Mouse (Mus musculus): ENCODE measurements around the gene Rpsa.
A peak's percentile ranks its signal among the peaks of the same experiment; 100 is the strongest.
"Not testable (repeated sequence)": the region's sequence is repeated elsewhere in the genome, so short reads cannot be mapped to it uniquely, and the experiment has no call there.

The Rpsa gene

DNA sequence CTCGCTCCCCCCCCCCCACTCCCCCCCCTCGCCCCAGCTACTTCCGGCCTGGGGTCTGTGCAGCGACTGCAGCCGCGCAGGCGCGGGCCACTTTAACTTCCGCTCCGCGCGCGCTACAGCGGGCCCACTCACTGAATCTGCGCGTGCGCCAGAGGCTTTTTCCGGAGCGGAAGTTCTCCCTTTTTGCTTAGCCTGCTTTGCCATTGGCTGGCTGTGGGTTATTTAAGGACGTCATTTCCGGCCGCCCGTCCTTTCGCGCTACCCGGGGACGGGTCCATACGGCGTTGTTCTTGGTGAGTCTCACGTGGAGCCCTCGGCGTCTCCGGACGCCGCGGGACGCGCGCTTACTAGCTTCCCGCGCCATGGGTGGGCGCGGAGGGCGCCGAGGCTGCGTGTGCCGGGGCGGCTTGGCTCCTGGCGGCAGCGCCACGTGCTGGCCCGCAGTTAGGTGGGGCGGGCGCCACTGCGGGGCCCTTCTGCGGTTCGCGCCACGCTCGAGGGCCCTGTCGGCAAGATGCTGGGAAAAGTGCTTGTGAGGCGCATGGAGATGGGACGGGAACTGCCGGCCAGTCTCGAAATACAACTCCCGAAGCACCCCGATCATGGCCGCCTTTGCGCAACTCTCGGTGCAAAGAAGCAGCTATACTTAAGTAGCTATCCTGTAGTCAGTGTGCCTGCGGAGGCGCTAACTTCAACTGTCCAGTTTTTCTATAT lies at the start of gene Rpsa:
TSS of gene Rpsa (plus strand) at position 152 of the 714 bp plus-strand sequence.
- peak; percentile 97 for DNase-seq

DNA sequence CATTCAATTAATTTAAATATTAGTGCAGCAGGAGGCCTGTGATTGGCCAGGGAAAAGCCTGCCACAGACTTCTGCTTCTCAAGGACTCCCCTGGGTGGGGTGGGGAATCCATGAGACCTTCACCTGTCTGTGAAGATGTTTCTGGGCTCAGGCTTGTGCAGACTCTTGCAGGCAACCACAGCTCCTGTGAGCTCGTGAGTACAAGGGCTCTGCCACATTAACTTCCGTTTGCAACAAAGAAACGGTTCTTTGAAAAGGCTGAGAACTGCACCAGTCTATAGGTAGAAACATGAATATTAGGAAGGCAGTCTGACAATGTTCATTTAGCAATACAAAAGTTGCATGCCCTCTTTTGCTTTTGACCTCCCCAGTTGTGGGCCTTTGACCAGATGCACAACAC lies 49.2 kb upstream of the Rpsa start:
- DNase-seq: no peak

DNA sequence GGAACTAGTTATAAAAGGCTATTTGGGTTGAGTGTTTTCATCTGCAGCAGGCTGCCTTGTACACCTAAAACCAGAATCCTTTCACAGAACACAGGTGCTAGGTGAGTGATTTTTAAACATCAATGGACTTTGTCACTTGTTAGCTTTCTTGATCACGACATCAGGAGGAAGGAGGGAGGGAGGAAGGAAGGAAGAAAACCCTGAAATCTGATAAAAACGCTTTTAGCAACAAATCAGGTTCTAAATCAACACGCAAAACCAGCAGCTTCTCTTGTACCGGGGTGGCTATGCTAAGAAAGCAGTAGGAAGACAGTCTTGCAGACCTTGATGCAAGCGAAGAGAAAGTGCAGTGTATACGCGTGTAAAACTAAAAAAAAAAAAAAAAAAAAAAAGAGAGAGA lies 47.6 kb upstream of the Rpsa start:
- DNase-seq: no peak

DNA sequence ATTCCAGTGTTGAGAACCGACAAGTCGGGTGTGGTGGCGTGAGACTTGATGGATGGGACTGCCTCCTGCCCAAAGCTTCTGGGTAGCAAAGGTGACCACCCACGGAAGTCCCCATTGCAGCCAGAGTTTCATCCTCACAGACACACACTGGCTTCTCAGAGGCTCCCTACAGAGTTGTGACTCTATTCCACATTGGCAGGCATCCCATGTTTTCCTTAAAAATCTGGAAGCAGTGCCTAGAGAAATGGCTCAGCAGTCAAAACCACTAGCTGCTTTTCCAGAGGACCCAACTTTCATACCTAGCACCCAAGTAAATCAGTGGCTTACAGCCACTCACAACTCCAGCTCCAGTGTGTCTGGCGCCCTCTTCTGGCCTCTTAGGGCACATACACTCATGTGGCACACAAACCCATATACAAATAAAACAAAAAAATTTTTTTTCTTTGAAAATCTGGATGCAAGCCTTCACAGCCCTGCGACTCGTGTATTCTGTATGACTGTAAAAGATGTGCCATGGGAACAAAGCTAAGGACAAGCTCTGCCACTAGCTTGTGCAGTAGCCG lies 46.9 kb upstream of the Rpsa start:
- no peak for DNase-seq

DNA sequence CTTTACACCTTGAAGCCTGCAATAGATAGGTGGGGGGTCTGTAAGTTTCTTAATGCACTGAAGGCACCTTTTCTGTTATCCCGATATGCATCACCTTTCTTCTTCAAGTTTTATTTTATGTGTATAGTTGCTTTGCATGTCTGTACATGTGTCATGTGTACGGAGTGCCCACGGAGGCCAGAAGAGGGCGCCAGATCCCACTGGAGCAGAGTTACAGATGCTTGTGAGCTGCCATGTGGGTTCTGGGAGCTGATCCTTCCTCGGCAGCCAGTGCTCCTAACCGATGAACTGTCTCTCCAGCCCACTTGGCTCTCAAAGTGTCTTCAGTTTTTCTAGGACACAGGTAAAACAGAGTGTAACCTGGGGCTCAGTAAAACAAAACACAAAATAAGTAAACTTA lies 46.2 kb upstream of the Rpsa start:
- no peak for DNase-seq

DNA sequence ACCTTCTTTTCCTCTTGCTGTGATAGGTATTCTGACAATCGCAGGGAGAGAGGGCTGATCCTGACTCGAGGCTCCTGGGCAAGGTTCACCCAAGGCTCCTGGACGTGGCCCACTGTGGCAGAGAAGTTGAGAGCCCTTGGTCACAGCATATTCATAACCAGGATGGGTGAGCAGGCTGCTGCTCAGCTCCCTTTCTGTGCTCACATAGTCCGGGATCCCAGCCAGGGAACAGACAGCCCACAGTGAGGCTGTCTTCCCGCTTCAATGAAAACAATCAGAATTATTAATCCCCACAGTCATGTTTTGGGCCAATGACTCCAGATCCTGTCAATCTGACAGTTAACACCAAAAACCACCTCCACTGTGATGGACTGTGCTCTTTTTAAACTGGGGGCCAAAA lies 45.5 kb upstream of the Rpsa start:
- no peak for DNase-seq

DNA sequence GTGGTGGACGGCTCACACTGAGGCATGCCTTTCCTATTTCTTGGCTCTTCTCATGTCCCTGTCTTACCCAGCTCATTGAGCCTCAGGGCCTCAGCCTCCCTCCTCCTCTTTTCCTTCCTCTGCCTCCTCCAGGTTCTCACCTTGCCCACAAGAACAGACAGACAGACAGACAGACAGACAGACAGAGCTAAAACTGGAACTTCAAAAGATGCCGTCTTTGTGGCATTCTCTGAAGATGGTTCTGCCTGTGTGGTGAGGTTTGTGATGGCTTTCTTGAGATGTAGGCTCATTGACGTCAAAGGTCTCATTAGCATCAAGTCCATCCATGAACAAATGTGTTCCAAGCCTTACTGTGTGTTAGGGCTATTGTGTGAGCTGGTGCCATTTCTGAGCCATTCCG lies 44.8 kb upstream of the Rpsa start:
- DNase-seq: no peak

DNA sequence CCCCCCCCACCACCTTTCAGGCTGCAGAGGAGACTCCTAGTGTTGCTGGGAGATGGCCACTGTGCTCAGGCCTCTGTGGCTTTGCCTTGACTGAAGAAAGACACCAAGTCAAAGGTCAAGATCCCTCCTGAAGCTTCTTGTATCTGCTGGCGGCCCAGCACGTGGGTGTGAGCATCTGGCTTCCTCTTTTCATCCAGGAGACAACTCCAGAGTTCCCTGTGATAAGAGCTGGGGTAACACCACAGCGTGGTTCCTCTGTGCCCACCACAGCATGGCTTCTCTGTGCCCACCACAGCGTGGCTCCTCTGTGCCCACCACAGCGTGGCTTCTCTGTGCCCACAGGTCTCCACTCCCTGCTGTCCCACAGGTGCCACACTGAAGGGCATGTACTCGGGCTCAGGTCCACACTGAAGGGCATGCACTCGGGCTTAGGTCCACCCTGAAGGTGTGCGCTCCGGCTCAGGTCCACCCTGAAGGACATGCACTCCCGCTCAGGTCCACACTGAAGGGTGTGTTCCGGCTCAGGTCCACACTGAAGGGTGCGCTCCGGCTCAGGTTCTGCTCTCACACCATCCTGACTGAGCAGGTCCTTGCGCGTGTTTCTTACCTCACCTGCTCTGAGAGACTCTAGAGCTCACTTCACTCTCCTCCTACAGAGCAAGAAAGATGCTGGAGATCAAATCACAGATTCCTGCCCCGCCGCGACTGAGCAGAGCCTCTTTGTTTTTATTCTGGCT lies 44.2 kb upstream of the Rpsa start:
- no peak for DNase-seq

DNA sequence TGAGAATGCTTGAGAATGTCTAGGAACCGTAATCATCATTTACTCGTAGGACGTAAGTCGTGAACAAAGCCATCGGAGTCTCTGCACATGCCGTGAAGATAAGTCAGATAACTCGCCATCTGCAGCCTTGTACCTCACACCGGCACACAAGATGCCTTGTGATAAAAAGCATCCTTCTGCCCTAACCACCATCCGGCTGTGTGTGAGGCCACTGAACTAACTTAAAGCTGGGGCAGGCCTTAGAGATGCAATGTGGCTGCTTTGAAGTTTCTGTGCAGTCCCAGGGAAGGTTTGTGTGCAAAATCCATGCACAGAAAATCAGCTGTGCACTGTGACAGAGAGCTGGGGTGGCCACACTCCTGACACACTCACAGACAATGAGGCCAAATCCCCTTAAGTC lies 43.1 kb upstream of the Rpsa start:
- DNase-seq: no peak

DNA sequence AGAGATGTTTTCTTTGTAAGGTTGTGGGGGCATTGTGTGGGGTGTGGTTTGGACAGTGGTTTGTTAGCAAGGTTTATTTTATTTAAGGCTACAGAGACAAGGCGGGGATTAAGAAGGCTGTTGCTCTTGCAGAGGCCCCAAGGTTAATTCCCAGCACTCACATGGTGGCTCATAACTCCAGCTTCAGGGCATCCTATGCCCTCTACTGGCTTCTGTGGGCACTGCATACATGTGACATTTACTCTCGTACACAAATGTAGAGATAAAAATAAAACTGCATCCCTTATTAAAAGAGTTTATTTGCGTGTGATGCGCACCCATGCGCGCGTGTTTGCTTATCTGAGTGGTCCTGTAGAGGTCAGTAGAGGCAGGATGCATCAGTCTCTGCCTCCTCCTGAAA lies 38.4 kb upstream of the Rpsa start:
- no peak for DNase-seq

DNA sequence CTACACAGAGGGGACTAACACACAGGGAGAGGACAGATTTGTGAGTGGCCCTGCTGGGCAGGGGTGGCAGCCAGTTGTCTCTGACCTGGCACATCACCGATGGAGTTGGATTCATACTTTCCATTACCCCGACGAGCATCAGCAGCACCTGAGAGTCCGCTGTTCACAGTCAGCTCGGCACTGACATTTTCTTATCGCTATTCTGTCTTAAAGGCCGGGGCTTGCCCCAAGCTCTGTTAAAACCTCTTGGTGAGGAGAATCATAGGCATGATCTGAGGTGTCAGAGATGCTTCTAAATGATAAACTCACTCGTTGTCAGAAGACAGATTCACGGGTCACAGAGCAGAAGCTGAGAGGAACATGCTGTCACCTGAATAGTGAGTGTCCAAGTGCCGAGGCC lies 36.4 kb upstream of the Rpsa start:
- no peak for DNase-seq

DNA sequence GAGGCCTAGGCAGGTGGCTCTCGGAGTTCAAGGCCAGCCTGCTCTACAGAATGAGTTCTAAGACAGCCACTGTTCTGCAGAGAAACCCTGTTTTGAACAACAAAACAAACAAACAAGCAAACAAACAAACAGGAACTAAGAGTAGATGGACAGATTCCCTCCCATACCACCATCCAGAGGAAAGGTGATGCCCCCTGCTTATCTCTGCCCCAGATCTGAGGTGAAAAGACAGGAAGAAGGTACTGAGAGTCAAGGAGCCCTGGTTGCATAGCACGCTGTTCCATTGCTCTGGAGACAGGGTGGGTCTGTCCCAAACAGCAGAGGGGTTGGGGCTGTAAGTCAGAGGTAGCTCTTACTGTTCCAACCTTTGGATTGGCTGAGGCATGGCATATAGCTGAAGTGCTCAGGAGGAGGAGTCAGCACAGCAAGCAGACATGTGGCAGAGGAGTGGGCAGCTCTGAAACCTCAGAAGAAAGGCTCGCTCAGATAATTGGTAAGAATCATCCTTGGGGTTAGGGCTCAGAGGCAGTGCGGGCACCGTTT lies 35.7 kb upstream of the Rpsa start, which contains the start of gene Ccr8:
TSS of gene Ccr8 (plus strand) at position 419 of the 543 bp plus-strand sequence.
- DNase-seq: no peak

DNA sequence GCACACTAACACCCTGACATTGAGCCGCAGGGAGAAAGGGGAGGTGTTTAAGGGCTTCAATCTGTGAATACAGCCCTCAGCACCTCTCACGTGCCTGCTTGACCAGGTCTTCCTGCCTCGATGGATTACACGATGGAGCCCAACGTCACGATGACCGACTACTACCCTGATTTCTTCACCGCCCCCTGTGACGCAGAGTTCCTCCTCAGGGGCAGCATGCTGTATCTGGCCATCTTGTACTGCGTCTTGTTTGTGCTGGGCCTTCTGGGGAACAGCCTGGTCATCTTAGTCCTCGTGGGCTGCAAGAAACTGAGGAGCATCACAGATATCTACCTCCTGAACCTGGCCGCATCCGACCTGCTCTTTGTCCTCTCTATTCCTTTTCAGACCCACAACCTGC lies 33.8 kb upstream of the Rpsa start:
- DNase-seq: no peak

DNA sequence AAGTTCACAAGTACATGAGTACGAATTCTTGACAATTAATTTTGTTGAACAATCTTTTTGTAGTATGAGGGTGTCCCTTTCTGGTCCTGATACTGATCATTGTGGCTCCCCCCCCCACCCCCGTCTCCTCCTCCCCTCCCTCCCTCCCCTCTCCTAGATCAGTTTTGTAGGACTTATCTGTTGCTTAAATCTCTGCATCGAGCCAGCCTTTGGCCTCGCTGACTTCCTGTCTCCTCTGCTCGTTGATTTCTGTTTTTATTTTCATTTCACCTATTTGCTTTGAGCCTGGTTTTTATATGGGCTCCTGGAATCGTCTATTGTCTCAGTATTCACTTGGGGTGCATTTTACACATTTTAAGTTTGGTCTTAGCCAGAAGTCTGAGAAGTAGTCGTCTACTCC lies 31.6 kb upstream of the Rpsa start:
- DNase-seq: no peak

DNA sequence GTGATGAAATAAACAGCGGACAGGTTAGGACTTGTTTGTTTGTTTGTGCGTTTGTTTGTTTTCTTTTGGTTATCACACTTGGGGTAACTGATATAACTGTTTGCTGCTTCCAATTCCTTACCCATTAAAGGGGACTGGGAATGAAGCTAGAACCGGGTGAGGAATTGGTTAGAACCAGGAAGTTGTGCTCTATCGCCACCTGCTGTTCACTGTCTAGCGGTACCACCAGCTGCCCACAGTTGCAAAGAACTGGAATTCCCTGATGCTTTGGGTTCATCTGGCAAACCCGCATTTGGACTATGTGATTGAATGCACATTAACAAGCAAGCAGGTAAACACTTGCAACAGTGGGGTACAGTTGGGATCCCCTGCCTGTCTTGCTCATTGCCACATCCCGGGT lies 28.8 kb upstream of the Rpsa start:
- DNase-seq: peak; percentile 21 to 53

DNA sequence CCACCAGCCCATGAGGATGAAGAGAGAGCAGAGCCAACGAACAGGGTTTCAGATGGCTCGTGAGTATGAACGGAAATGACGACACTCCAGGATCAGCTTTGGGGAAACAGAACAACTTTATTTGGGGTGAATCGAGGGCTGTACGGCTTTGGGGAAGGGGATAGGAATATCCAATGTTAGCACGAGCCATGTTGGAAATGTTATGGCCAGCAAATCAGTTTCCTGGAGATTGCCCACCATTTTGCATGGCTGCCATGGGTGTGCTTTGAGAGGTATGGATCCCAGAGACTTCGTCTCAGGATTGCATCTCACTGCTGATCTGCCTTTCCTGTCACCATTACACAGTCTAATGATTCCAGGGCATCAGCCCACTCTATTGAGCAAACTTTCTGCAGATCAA lies 28.2 kb upstream of the Rpsa start:
- no peak for DNase-seq

DNA sequence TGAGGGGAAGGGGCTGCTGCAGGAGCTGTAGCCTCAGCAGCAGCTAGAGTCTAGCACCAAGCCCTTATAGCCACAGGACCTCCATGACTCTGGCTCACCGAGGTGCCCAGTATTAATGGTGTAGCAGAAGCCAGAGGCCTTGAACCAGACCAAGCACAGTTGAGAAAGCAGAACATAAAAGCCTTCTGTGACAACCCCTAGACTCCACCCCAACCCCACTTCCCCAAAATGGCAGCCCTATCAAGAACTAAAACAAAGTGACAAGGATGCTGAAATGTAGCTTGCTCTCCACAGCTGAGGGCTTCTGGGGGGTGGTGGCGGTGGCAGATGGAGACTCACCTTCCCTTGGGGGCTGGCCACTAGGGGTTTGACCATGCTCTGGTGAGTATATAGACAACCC lies 26.3 kb upstream of the Rpsa start:
- no peak for DNase-seq

DNA sequence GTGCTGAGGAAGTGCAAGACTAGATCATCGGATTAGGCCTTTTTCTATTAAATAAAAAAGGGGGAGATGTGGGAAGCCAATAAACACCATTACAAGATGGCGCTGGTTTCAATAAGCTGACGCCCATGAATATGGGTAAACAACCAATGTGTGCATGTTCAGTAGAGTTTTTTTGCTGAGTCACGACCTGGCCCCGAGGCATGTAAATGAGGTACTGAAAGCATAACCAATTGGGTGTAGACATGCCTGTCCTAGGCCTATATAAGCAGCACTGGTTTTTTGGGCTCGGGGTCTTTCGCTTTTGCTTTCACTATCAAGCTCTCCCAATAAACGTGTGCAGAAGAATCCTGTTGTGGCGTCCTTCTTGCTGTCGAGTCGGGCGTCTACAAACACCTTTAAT lies 18.5 kb upstream of the Rpsa start:
- DNase-seq: not testable (repeated sequence)

DNA sequence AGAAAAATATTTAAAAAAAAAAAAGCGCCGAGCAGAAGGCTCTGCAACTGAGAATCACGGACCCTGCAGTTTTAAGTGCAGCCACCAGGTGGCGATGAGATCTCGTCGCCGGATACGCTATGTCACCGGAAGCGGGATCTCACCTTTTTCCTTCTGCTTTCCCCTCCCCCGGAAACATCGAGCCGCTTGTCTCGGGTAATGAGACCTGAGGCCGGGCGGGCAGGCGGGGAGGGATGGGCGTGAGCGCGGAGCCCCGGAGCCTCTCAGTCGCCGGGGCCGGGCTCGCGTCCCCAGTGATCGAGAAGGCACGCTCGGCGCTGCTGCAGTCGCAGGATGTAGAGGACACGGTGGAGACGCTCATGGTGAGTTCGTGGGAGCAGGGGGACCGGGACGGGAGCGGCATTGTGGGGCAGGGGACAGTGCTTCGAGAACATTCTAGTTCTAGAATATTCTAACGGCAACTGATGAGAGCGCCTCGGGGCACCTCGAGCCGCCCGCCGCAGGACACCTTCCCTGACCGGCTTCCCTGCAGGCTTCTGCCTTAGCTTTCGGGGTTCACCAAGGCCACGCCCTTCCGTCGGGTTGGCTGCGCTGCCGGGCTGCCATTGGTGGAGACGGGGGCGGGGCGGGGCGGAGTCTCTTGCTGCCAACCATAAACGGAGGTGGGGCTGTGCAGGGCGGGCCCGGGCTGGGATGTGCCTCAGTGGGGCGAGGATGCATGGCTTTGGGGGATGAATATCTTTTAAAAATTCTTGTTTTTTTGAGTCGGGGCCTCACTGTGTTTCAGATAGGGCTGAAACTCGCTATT lies 17.1 kb upstream of the Rpsa start, which contains the start of gene Slc25a38:
TSS of gene Slc25a38 (plus strand) at position 164 of the 808 bp plus-strand sequence.
- peak; percentile 94 to 96 for DNase-seq

DNA sequence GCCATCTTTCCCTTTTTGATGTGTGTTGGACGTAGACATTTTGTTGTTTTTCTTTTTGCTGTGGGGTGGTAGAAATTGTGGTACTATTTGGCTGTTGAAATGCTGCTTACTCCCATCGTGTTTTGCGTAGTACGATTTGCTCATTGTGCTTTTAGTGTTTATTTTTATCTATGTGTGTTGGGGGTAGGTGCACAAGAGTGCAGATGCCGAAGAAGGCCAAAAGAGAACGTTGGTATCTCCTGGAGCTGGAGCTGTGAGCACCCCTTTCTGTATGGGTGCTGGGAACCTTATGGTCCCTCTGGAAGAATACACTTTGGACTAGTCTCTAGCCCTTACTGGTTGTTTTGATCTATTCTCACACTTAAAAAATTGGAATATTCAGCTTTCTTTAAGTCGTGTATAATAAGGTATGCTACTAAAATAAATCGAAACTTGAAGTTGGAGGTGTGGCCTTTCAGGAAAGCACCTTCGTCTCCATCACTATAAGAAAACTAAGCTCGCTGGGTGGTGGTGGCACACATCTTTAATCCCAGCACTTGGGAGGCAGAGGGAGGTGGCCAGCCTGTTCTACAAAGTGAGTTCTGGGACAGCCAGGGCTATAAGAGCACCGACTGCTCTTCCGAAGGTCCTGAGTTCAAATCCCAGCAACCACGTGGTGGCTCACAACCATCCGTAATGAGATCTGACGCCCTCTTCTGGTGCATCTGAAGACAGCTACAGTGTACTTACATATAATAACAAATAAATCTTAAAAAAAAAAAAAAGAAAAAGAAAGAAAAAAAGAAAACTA lies 16.1 kb upstream of the Rpsa start:
- DNase-seq: no peak

DNA sequence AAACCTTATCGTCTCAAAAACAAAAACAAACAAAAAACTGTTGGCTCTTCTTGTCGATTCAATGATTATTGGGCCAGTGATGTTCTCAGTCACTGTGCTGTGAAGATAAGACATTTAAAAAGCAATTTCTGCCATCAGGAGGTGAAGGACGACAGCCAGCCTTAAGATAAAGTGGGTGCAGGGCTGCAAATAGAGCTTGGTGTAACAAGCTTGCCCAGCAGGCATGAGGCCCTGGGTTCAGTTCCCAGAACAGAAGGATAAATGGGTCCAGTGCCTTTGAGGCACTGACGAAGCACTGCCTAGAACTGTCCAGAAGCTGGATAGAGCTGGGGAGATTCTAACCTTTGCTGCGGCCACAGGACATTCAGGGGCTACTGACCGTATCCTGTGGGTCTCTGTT lies 15.0 kb upstream of the Rpsa start:
- no peak for DNase-seq

DNA sequence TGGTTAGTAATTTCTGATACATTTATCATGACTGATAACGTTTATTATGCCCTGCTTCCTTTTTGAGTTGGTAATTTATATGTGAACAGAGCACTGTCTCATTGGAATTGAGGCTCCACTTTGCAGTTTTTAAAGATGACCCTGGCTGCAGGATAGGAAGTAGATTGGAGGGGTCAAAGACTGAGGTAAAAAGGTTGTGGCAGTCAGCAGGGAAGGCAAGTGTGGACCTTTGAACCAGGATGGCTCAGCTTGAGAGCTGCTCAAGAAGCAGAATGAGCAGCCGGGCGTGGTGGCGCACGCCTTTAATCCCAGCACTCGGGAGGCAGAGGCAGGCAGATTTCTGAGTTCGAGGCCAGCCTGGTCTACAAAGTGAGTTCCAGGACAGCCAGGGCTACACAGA lies 14.0 kb upstream of the Rpsa start:
- peak in 1 of 2 experiments; percentile 25 for DNase-seq

Measured in kidney, adult 8-10 months (tissue).